Mouse (Mus musculus): ENCODE results near the gene Catsper1. TPM values are rescaled to one million over a fixed set of nuclear protein-coding genes. Genes with fewer than 3 reads are reported as not detected.
A peak's percentile ranks its signal among the peaks of the same experiment; 100 is the strongest.

The Catsper1 gene
- polyA plus RNA-seq, 1 experiment from 2014 or later, result not detected

GRCm38 (mm10) chr19:5364124-5364523 lies 28.6 kb downstream of the Catsper1 start:
- no peak overlapping the region for H3K9ac ChIP-seq
- no peak overlapping the region for H3K4me3 ChIP-seq
- H3K4me2 ChIP-seq (replicated peaks), result no peak overlapping the region
- H3K4me1 ChIP-seq, result peaks cover 22% of the 10 kb centered on the region
- no peaks in the 10 kb centered on the region for H3K9me3 ChIP-seq
- H3K36me3 ChIP-seq, result peaks cover 25% of the 10 kb centered on the region
- H3K27ac ChIP-seq, result no peak overlapping the region
- no peak for ATAC-seq (ENCODE audit: low FRiP score, low read depth)
- 92% methylated on average over 2 of the region's 2 CpGs for WGBS
- no peaks in the 10 kb centered on the region for H3K27me3 ChIP-seq (replicated peaks)

GRCm38 (mm10) chr19:5365751-5366150 lies 30.2 kb downstream of the Catsper1 start:
- H3K4me1 ChIP-seq, result peaks cover 22% of the 10 kb centered on the region
- H3K27me3 ChIP-seq (replicated peaks), result no peaks in the 10 kb centered on the region
- peaks cover 41% of the 10 kb centered on the region for H3K36me3 ChIP-seq
- peak overlapping the region; percentile 90 for H3K4me3 ChIP-seq
- H3K4me2 ChIP-seq (replicated peaks), result peak overlapping the region; percentile 90
- H3K9me3 ChIP-seq, result no peaks in the 10 kb centered on the region
- ATAC-seq (ENCODE audit: low FRiP score, low read depth), result no peak
- H3K9ac ChIP-seq, result peak overlapping the region; percentile 86
- WGBS, result 19% methylated on average over 11 of the region's 11 CpGs
- no peak overlapping the region for H3K27ac ChIP-seq

GRCm38 (mm10) chr19:5366175-5367052 lies 30.9 kb downstream of the Catsper1 start, which contains the start of gene Eif1ad:
Gene Eif1ad, plus strand, starts transcription at chr19:5366741.
- H3K4me1 ChIP-seq, result peaks cover 22% of the 10 kb centered on the region
- H3K27me3 ChIP-seq (replicated peaks), result no peaks in the 10 kb centered on the region
- peaks cover 45% of the 10 kb centered on the region for H3K36me3 ChIP-seq
- H3K9ac ChIP-seq, result peak within 1 kb of the TSS; percentile 86
- H3K27ac ChIP-seq, result peak within 1 kb of the TSS; percentile 54
- H3K4me3 ChIP-seq, result peak within 1 kb of the TSS; percentile 90
- H3K4me2 ChIP-seq (replicated peaks), result peak within 1 kb of the TSS; percentile 90
- under 1% methylated on average over 89 of the region's 92 CpGs for WGBS
- ATAC-seq (ENCODE audit: low FRiP score, low read depth), result peak; percentile 96
- H3K9me3 ChIP-seq, result no peaks in the 10 kb centered on the region

- ATAC-seq (ENCODE audit: low FRiP score, low read depth), result no peak
- H3K27me3 ChIP-seq (replicated peaks), result no peaks in the 10 kb centered on the region
- peak within 1 kb of the TSS; percentile 90 for H3K4me2 ChIP-seq (replicated peaks)
- H3K9ac ChIP-seq, result peak within 1 kb of the TSS; percentile 86
- WGBS, result under 1% methylated on average over 33 of the region's 33 CpGs
- H3K27ac ChIP-seq, result peak within 1 kb of the TSS; percentile 54
- peaks cover 22% of the 10 kb centered on the region for H3K4me1 ChIP-seq
- H3K36me3 ChIP-seq, result peaks cover 51% of the 10 kb centered on the region
- peak within 1 kb of the TSS; percentile 90 for H3K4me3 ChIP-seq
- no peaks in the 10 kb centered on the region for H3K9me3 ChIP-seq
Measured at GRCm38 (mm10) chr19:5367053-5367359, 31.5 kb downstream of the Catsper1 start, which contains the start of gene Banf1. Gene Banf1, minus strand, starts transcription at chr19:5367168.

DNA sequence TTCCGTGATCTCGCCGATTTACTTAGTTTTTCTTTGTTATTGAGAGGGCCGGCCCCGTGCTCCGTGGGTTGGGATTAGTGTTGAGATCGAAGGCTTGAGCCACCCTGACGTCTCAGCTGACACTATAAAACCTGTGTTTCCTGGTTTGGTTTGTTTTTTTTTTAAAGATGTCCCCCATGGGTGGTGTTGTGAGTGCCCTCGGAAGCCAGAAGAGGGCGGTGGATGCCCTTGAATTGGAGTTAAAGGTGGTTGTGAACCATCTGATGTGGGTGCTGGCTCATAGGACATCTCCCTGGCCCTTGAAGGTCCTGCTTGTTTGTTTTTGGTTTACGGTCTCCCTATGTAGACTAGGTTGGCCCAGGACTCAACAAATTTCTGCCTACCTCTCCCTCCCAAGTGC lies 31.9 kb downstream of the Catsper1 start:
- H3K4me3 ChIP-seq, result peak overlapping the region; percentile 90
- peak overlapping the region; percentile 90 for H3K4me2 ChIP-seq (replicated peaks)
- no peaks in the 10 kb centered on the region for H3K9me3 ChIP-seq
- H3K9ac ChIP-seq, result peak overlapping the region; percentile 86
- 11% methylated on average over 11 of the region's 11 CpGs for WGBS
- ATAC-seq (ENCODE audit: low FRiP score, low read depth), result no peak
- no peaks in the 10 kb centered on the region for H3K27me3 ChIP-seq (replicated peaks)
- H3K36me3 ChIP-seq, result peaks cover 55% of the 10 kb centered on the region
- H3K27ac ChIP-seq, result no peak overlapping the region
- peaks cover 22% of the 10 kb centered on the region for H3K4me1 ChIP-seq

- no peaks in the 10 kb centered on the region for H3K27me3 ChIP-seq (replicated peaks)
- no peak overlapping the region for H3K4me2 ChIP-seq (replicated peaks)
- H3K36me3 ChIP-seq, result peaks cover 55% of the 10 kb centered on the region
- H3K4me1 ChIP-seq, result peaks cover 16% of the 10 kb centered on the region
- H3K27ac ChIP-seq, result no peak overlapping the region
- no peaks in the 10 kb centered on the region for H3K9me3 ChIP-seq
- no peak overlapping the region for H3K4me3 ChIP-seq
- no peak for ATAC-seq (ENCODE audit: low FRiP score, low read depth)
- WGBS, result 91% methylated on average over 3 of the region's 3 CpGs
- H3K9ac ChIP-seq, result no peak overlapping the region
Measured at GRCm38 (mm10) chr19:5370932-5371331, 35.4 kb downstream of the Catsper1 start.

- H3K27ac ChIP-seq, result no peak overlapping the region
- no peak overlapping the region for H3K9ac ChIP-seq
- H3K9me3 ChIP-seq, result no peaks in the 10 kb centered on the region
- WGBS, result 91% methylated on average over 7 of the region's 7 CpGs
- H3K36me3 ChIP-seq, result peaks cover 55% of the 10 kb centered on the region
- no peak for ATAC-seq (ENCODE audit: low FRiP score, low read depth)
- H3K4me2 ChIP-seq (replicated peaks), result no peak overlapping the region
- peaks cover 10% of the 10 kb centered on the region for H3K4me1 ChIP-seq
- H3K4me3 ChIP-seq, result no peak overlapping the region
- no peaks in the 10 kb centered on the region for H3K27me3 ChIP-seq (replicated peaks)
Measured at GRCm38 (mm10) chr19:5372724-5373123, 37.2 kb downstream of the Catsper1 start.

DNA sequence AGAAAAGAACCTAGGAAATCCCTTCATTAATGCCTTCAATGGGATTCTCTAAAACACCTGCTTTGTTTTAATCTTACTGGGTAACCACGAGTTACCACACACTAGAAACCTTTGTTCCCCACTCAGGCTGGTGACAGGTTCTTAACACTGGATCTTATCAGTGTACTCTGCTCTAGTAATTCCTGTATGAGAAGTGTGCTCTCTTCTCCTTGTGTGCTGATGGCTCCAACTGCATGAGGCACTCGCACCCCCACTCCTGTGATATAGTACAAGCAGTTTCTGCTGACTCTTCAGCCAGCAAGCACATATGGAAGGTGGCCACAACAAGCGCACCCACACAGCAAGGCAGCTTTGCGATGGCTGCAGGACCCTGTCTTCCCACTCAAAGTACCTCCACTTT lies 38.6 kb downstream of the Catsper1 start:
- H3K27me3 ChIP-seq (replicated peaks), result no peaks in the 10 kb centered on the region
- H3K4me2 ChIP-seq (replicated peaks), result no peak overlapping the region
- H3K9me3 ChIP-seq, result no peaks in the 10 kb centered on the region
- no peak overlapping the region for H3K4me3 ChIP-seq
- H3K36me3 ChIP-seq, result peaks cover 61% of the 10 kb centered on the region
- 87% methylated on average over 4 of the region's 4 CpGs for WGBS
- H3K9ac ChIP-seq, result no peak overlapping the region
- H3K27ac ChIP-seq, result no peak overlapping the region
- H3K4me1 ChIP-seq, result no peaks in the 10 kb centered on the region
- no peak for ATAC-seq (ENCODE audit: low FRiP score, low read depth)

DNA sequence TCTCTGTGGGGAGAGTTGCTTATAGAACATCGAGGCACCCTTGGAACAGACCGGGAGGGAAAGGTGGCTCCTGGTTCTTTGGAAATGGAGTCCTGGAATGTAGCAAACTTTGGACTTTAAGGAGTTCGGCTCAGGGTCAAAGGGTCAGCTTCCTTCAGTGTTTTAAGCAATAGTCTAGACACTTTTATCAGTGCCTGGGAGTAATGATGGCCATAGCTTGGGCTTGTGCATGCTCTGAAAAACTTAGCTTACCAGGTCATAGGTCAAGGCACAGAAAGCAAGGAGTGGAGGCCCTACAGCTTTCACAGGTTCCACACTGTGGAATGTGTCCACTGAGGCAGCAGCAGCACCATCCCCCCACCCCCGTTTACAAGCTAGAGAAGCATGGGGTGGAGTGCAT lies 39.2 kb downstream of the Catsper1 start:
- Histone ChIP-seq H3K9ac (no peak overlapping the region), H3K36me3 (peaks cover 61% of the 10 kb centered on the region), H3K4me3 (no peak overlapping the region), H3K4me1 (no peaks in the 10 kb centered on the region), H3K27ac (no peak overlapping the region), H3K4me2 (replicated peaks) (no peak overlapping the region), H3K27me3 (replicated peaks) (no peaks in the 10 kb centered on the region), H3K9me3 (no peaks in the 10 kb centered on the region)
- no peak for ATAC-seq (ENCODE audit: low FRiP score, low read depth)
- WGBS, result 76% methylated on average over 4 of the region's 4 CpGs

DNA sequence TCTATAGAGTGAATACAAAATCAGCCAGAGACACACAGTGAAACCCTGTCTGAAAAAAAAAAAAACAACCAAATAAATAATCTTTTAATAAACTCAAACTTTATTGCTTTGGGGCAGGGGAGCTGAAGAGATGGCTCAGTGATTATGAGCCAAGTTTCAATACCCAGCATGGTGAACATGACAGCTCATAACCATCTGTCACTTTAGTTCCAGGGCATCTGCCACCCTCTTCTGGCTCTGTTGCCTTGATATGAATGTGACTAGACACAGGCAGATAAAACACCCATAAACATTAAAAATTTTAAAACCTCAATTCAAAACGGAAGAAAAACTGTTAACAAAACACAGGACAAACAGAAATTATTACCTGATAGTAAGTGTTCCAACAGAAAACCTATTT lies 41.9 kb downstream of the Catsper1 start:
- H3K9me3 ChIP-seq, result no peaks in the 10 kb centered on the region
- no peaks in the 10 kb centered on the region for H3K4me1 ChIP-seq
- no peak overlapping the region for H3K4me3 ChIP-seq
- WGBS, result 91% methylated on average over 1 of the region's 1 CpGs
- ATAC-seq (ENCODE audit: low FRiP score, low read depth), result no peak
- no peaks in the 10 kb centered on the region for H3K27me3 ChIP-seq (replicated peaks)
- H3K4me2 ChIP-seq (replicated peaks), result no peak overlapping the region
- peaks cover 64% of the 10 kb centered on the region for H3K36me3 ChIP-seq
- H3K27ac ChIP-seq, result no peak overlapping the region
- no peak overlapping the region for H3K9ac ChIP-seq

- 94% methylated on average over 12 of the region's 12 CpGs for WGBS
- peaks cover 75% of the 10 kb centered on the region for H3K36me3 ChIP-seq
- no peak for ATAC-seq (ENCODE audit: low FRiP score, low read depth)
Measured at GRCm38 (mm10) chr19:5383326-5383725, 47.8 kb downstream of the Catsper1 start.

DNA sequence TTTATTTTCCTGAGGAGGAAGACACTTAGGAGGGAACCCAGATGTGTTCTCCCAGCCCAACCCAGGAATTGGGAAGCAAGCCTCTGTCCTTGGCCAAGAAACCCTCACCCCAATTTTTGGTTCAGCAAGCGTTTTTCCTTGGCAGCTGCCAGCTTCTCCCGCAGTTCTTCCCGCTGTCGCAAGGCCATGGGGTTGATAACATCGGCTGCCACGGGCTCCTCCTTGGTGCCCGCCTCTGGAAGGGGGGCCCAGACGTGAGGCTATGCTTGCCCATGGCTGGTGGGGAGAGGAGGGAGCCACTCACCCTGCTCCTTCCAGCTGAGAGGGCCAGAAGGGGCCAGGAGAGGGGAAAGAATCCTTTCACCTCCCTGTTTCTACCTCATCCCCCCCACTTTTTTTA lies 49.2 kb downstream of the Catsper1 start:
- no peaks in the 10 kb centered on the region for H3K9me3 ChIP-seq
- no peak overlapping the region for H3K27ac ChIP-seq
- no peak overlapping the region for H3K4me2 ChIP-seq (replicated peaks)
- peaks cover 24% of the 10 kb centered on the region for H3K4me1 ChIP-seq
- no peaks in the 10 kb centered on the region for H3K27me3 ChIP-seq (replicated peaks)
- no peak for ATAC-seq (ENCODE audit: low FRiP score, low read depth)
- H3K4me3 ChIP-seq, result no peak overlapping the region
- peaks cover 61% of the 10 kb centered on the region for H3K36me3 ChIP-seq
- H3K9ac ChIP-seq, result no peak overlapping the region
- WGBS, result 97% methylated on average over 8 of the region's 8 CpGs

More at GRCm38 (mm10) chr19:5383326-5383725, 47.8 kb downstream of the Catsper1 start:
- Histone ChIP-seq H3K9me3 (no peaks in the 10 kb centered on the region), H3K4me2 (replicated peaks) (no peak overlapping the region), H3K9ac (no peak overlapping the region), H3K27ac (no peak overlapping the region), H3K4me3 (no peak overlapping the region), H3K27me3 (replicated peaks) (no peaks in the 10 kb centered on the region), H3K4me1 (peaks cover 17% of the 10 kb centered on the region)
